Mouse (Mus musculus): ENCODE data around the gene Ehf. TPM values are rescaled to one million over a fixed set of nuclear protein-coding genes. Genes with fewer than 3 reads are reported as not detected.

The Ehf gene
- total RNA-seq, 2 experiments from 2014 or later: 0.50 TPM; not detected in 1

DNA sequence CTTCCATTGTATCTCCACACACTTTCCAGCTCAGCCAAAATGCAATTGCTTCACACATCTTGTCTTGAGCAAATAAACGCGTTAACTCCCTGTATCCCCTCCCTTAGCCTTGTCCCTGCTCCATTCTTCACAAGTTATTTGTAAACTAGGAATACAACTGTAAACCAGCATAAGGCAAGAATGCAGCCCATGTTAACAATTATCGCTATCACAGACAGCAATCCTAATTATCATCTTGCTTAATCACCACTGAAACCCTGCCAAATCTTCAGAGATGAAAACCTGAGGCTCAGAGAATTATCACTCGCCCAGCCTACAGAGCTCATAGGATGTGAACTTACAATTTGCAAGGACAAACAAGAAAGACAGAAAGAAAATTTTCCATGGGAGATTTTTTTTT lies 84.8 kb downstream of the Ehf start:
- DNase-seq (ENCODE audit: low spot score in 2 of 2): no peak

DNA sequence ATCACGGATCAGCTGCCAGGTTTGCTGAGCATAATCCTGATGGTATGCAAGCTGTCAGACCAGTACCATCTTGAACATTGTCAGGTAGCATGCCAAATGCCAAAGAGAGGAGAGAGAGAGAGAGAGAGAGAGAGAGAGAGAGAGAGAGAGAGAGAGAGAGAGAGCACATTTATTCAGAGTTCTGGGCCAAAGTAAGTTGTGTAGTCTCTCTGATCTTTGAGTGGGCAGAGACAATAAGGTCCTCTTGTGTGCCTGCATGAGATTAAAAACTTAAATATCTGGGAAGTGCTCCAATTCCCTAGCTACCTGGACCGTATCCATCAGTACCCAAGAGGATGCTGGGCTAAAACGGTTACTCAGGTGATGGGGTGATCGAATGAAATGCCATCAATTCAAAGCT lies 87.3 kb downstream of the Ehf start:
- no peak for DNase-seq (ENCODE audit: low spot score in 2 of 2)

DNA sequence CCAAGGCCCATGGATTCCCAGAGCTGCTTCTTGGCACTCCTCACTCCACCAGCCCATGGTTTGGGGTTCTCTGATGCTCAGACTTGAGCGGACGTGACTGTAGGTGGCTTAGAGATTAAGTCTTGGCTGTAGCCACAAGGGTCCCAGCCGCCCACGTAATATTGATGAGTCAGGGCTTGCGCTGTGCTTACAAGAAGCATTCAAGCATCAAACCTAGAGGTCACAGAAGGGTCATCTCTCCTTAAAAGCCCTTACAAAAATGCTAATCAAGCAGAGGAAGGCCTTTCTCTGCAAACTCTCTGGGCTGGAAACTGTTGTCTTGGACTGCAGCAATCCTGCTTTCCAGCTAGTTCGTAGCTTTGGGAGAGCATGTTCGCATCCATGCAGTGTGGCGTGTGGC lies 88.2 kb downstream of the Ehf start:
- DNase-seq (ENCODE audit: low spot score in 2 of 2): no peak

DNA sequence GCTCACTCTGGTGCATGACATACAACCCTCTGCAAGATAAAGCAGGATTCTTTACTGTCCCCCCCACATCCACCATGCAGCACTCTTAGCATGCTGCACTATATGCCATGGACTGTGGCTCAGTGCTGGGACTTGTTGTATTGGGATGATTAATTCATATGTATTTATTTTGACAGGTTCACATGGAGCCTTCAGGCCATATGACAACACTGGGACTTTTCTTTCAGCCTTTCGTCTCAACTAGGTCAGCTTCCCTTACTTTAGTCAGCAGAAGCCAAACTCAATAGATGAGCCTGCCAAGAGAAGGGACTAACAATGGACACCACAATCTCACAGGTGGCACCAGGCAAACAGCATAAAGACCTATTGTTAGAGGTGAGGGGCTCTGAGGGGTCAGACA lies 89.5 kb downstream of the Ehf start:
- DNase-seq (ENCODE audit: low spot score in 2 of 2): no peak

Other genes with a start within 250 kb of the Ehf start
- 100 to 1,000 TPM; 126 to 127 TPM for gene Pdhx, start 229.8 kb downstream of the Ehf start, total RNA-seq (2021)
- gene Apip, start 229.6 kb downstream of the Ehf start, total RNA-seq (2021): 10 to 100 TPM; 46.1 to 51.2 TPM
- not detected for gene Elf5, start 108.4 kb upstream of the Ehf start, total RNA-seq (2021)
- gene Cat, start 181.9 kb upstream of the Ehf start, total RNA-seq (2021): 100 to 1,000 TPM; 404 to 406 TPM

All from adrenal gland, adult 18-20 months (tissue).